Mouse (Mus musculus) kidney, embryonic 16.5 days (tissue): ENCODE measurements at regions not wholly inside any gene's neighbourhood (a gene's known extent, or its start where the extent isn't known, plus 50 kb on each side); places are given as distances from the start of the nearest gene placed in this dataset.
A peak's percentile ranks its signal among the peaks of the same experiment; 100 is the strongest.

Experiments used
- ATAC-seq: fragments of 200-750 bp; cut with Nextera tagmentation; 2 replicates; pipeline ENCODE4 v1.8.0; 2017; ENCODE audit warnings: moderate TSS enrichment; ENCODE audit not compliant: low FRiP score, low TSS enrichment
- H3K27ac ChIP-seq: fragments of 300-500 bp; sonication (generic); 2 replicates; pipeline ENCODE4 v1.5.1; 2014; ENCODE audit warnings: low read length
- H3K27me3 ChIP-seq: fragments of 300-500 bp; sonication (generic); 2 replicates; pipeline ENCODE4 v1.6.1; 2014; ENCODE audit warnings: low read length, control low read depth, mixed read lengths; ENCODE audit not compliant: insufficient read depth
- H3K36me3 ChIP-seq: fragments of 300-500 bp; sonication (generic); 2 replicates; pipeline ENCODE4 v1.6.1; 2014; ENCODE audit warnings: low read length, control low read depth, mixed read lengths; ENCODE audit not compliant: insufficient read depth
- H3K4me1 ChIP-seq: fragments of 300-500 bp; sonication (generic); 2 replicates; pipeline ENCODE4 v1.6.1; 2014; ENCODE audit warnings: low read length, control low read depth, mixed read lengths; ENCODE audit not compliant: insufficient read depth
- H3K4me2 ChIP-seq: fragments of 300-500 bp; sonication (generic); replicated peaks from 2 replicates; pipeline ENCODE4 v1.6.1; 2014; ENCODE audit warnings: low read depth, low read length
- H3K4me3 ChIP-seq: fragments of 300-500 bp; sonication (generic); 2 replicates; pipeline ENCODE4 v1.5.1; 2014; ENCODE audit warnings: mild to moderate bottlenecking, low read length
- H3K9ac ChIP-seq: fragments of 300-500 bp; sonication (generic); replicated peaks from 2 replicates; pipeline ENCODE4 v1.6.1; 2014; ENCODE audit warnings: low read length
- H3K9me3 ChIP-seq: fragments of 300-500 bp; sonication (generic); 2 replicates; pipeline ENCODE4 v1.6.1; 2016; ENCODE audit warnings: low read length, control low read depth
- WGBS: fragments of 180-500 bp; shearing (Covaris S2); extraction: QIAGEN DNeasy Blood & Tissue Kit; methylation state at CpG from one replicate; pipeline ENCODE4 v1.1.7; 2014; 5-methylcytosine and 5-hydroxymethylcytosine counted together

- no peak for ATAC-seq
Observed at GRCm38 (mm10) chr8:26501196-26501813, 382.0 kb downstream of the Gm45692 start.

GRCm38 (mm10) chr8:26501814-26502572, 382.7 kb downstream of the Gm45692 start:
- Histone ChIP-seq H3K27ac (no peak overlapping the region), H3K36me3 (no peaks in the 10 kb centered on the region), H3K4me3 (no peak overlapping the region), H3K9me3 (no peaks in the 10 kb centered on the region), H3K27me3 (0 out of 2 replicates have a peak, but pooled peaks cover 9% of the 10 kb centered on the region), H3K9ac (no peak overlapping the region), H3K4me2 (no peak overlapping the region), H3K4me1 (peaks cover 6% of the 10 kb centered on the region)
- ATAC-seq, result peak; percentile 70
- WGBS, result 25% methylated on average over 11 of the region's 11 CpGs

More at GRCm38 (mm10) chr8:26501196-26501813, 382.0 kb downstream of the Gm45692 start:
- H3K4me2 ChIP-seq, result no peak overlapping the region
- H3K4me3 ChIP-seq, result no peak overlapping the region
- WGBS, result 52% methylated on average over 9 of the region's 9 CpGs
- peaks cover 6% of the 10 kb centered on the region for H3K4me1 ChIP-seq
- no peaks in the 10 kb centered on the region for H3K36me3 ChIP-seq
- H3K9me3 ChIP-seq, result no peaks in the 10 kb centered on the region
- no peak overlapping the region for H3K27ac ChIP-seq
- H3K9ac ChIP-seq, result no peak overlapping the region
- 0 out of 2 replicates have a peak, but pooled peaks cover 4% of the 10 kb centered on the region for H3K27me3 ChIP-seq

- ATAC-seq, result no peak
Observed at GRCm38 (mm10) chr8:26502772-26503171, 383.4 kb downstream of the Gm45692 start.

GRCm38 (mm10) chr8:26503918-26504317, 384.6 kb downstream of the Gm45692 start:
- H3K9me3 ChIP-seq, result no peaks in the 10 kb centered on the region
- H3K4me2 ChIP-seq, result no peak overlapping the region
- 15% methylated on average over 4 of the region's 4 CpGs for WGBS
- no peak overlapping the region for H3K9ac ChIP-seq
- H3K27ac ChIP-seq, result no peak overlapping the region
- H3K36me3 ChIP-seq, result no peaks in the 10 kb centered on the region
- H3K27me3 ChIP-seq, result 0 out of 2 replicates have a peak, but pooled peaks cover 9% of the 10 kb centered on the region
- H3K4me3 ChIP-seq, result no peak overlapping the region
- peaks cover 13% of the 10 kb centered on the region for H3K4me1 ChIP-seq
- ATAC-seq, result no peak

More at GRCm38 (mm10) chr8:26502772-26503171, 383.4 kb downstream of the Gm45692 start:
- Histone ChIP-seq H3K9ac (no peak overlapping the region), H3K9me3 (no peaks in the 10 kb centered on the region), H3K4me3 (no peak overlapping the region), H3K27ac (no peak overlapping the region), H3K4me2 (no peak overlapping the region), H3K27me3 (0 out of 2 replicates have a peak, but pooled peaks cover 9% of the 10 kb centered on the region), H3K36me3 (no peaks in the 10 kb centered on the region), H3K4me1 (peaks cover 10% of the 10 kb centered on the region)
- WGBS, result 39% methylated on average over 4 of the region's 4 CpGs

GRCm38 (mm10) chr8:26504319-26505035, 385.1 kb downstream of the Gm45692 start:
- H3K4me1 ChIP-seq, result peaks cover 13% of the 10 kb centered on the region
- no peak overlapping the region for H3K9ac ChIP-seq
- WGBS, result 23% methylated on average over 16 of the region's 16 CpGs
- H3K27ac ChIP-seq, result no peak overlapping the region
- no peaks in the 10 kb centered on the region for H3K9me3 ChIP-seq
- no peak overlapping the region for H3K4me2 ChIP-seq
- no peak overlapping the region for H3K4me3 ChIP-seq
- no peak for ATAC-seq
- H3K27me3 ChIP-seq, result 0 out of 2 replicates have a peak, but pooled peaks cover 9% of the 10 kb centered on the region
- H3K36me3 ChIP-seq, result no peaks in the 10 kb centered on the region

- no peak overlapping the region for H3K4me2 ChIP-seq
- no peaks in the 10 kb centered on the region for H3K36me3 ChIP-seq
- no peak overlapping the region for H3K9ac ChIP-seq
- H3K4me3 ChIP-seq, result no peak overlapping the region
- H3K27me3 ChIP-seq, result peaks cover 12% of the 10 kb centered on the region; the same call in 1 of the 2 replicates
- WGBS, result 12% methylated on average over 12 of the region's 12 CpGs
- ATAC-seq, result peak; percentile 85
- no peak overlapping the region for H3K27ac ChIP-seq
- H3K9me3 ChIP-seq, result no peaks in the 10 kb centered on the region
- peaks cover 8% of the 10 kb centered on the region for H3K4me1 ChIP-seq
Observed at GRCm38 (mm10) chr8:26507611-26508070, 388.3 kb downstream of the Gm45692 start.

GRCm38 (mm10) chr8:26509254-26509653, 389.9 kb downstream of the Gm45692 start:
- H3K4me2 ChIP-seq, result no peak overlapping the region

GRCm38 (mm10) chr8:26513001-26513400, 393.7 kb downstream of the Gm45692 start:
- Histone ChIP-seq H3K27ac (no peak overlapping the region), H3K9ac (no peak overlapping the region), H3K36me3 (no peaks in the 10 kb centered on the region), H3K4me1 (peaks cover under 1% of the 10 kb centered on the region; the same call in 1 of the 2 replicates), H3K4me2 (no peak overlapping the region), H3K4me3 (no peak overlapping the region), H3K9me3 (no peaks in the 10 kb centered on the region), H3K27me3 (peaks cover 3% of the 10 kb centered on the region; the same call in 1 of the 2 replicates)
- no peak for ATAC-seq
- 87% methylated on average over 7 of the region's 7 CpGs for WGBS

More at GRCm38 (mm10) chr8:26509254-26509653, 389.9 kb downstream of the Gm45692 start:
- peaks cover 7% of the 10 kb centered on the region for H3K4me1 ChIP-seq
- no peak overlapping the region for H3K9ac ChIP-seq
- H3K36me3 ChIP-seq, result no peaks in the 10 kb centered on the region
- no peaks in the 10 kb centered on the region for H3K9me3 ChIP-seq
- peaks cover 12% of the 10 kb centered on the region; the same call in 1 of the 2 replicates for H3K27me3 ChIP-seq
- 73% methylated on average over 3 of the region's 3 CpGs for WGBS
- ATAC-seq, result no peak
- H3K27ac ChIP-seq, result no peak overlapping the region
- H3K4me3 ChIP-seq, result no peak overlapping the region

GRCm38 (mm10) chr8:26524237-26524636, 404.9 kb downstream of the Gm45692 start:
- Histone ChIP-seq H3K4me1 (no peaks in the 10 kb centered on the region), H3K36me3 (no peaks in the 10 kb centered on the region), H3K27me3 (no peaks in the 10 kb centered on the region), H3K4me3 (no peak overlapping the region), H3K9ac (no peak overlapping the region), H3K27ac (no peak overlapping the region), H3K9me3 (0 out of 2 replicates have a peak, but pooled peaks cover 3% of the 10 kb centered on the region), H3K4me2 (no peak overlapping the region)
- ATAC-seq, result no peak
- WGBS, result 91% methylated on average over 2 of the region's 2 CpGs
